Mouse (Mus musculus): ENCODE data around the gene Rftn1.

DNA sequence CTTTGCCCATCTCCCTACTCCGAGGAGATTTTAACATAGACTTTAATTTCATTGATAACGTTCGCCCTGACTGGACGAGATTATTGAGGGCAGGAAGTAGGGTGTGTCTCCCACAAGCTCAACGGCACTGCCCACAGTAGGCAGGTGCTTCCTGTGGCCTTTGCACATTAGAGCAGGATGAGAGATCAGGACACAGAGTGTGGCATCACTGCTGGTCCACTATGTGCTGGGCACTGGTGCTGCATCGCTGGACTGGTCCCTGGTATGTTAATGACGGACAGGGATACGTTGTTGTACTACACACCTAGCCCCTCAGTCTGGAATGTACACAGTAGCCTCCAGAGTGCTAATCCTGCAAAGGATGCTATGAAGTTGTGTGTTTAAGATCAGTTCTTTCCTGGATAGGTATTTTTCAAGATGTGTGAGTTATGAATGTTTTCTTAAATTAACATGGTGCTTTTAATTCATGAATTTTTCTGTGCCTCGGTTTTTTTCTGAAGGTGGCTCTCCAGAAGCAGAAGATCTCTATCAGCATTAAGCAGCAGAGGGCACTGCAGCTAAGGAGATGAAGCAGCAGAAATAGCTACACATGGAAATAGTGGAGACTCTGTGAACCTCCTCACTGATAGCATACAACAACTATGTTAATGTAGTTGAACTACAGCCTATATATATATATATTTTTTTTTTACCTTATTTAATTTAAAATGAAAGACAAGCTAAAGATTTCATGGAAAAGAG, 221.8 kb downstream of the Rftn1 start:
- peak; percentile 16; the same call in 1 of the 2 replicates for TF ChIP-seq CTCF (conservative IDR thresholded peaks at IDR 0.05; ENCODE audit: insufficient read depth, insufficient read length, low read depth, low read length)
- TF ChIP-seq POLR2A (IDR thresholded peaks at IDR 0.05; ENCODE audit: low read depth, low read length) = no peak
